ENCODE assay signal across 33 mouse cellular contexts in the genomic region with DNA sequence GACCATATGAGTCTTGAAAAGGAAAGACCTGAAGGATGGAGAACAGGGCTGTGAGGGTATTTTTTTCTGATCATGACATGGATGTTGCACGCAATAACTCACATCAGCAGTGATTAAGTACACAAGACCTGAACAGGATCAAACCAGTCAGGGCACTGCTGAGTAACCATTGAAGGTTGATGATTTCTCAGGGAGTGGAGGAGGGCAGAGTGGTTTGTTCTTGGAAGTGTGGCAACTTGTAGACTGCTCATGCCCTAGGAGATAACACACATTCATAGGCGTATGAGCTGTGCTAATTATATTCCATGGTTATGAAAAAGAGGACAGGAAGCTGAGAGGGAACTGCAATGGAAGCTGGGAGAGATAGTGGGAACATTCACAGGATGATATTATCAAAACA.
"Had no signal": no experiment of that assay in that cellular context is flagged by ENCODE, and none has a peak within 500 bp of the region (broad histone marks: within the 10 kb centered on the region; RNA-seq: fewer than 3 reads in every experiment).

No protein-coding gene starts in this region.

- H3K27ac ChIP-seq: heart, adult 2 months; heart, embryonic 10.5 days; heart, embryonic 13.5 days; heart, embryonic 15.5 days; hindbrain, embryonic 10.5 days; hindbrain, embryonic 12.5 days; hindbrain, embryonic 13.5 days; hindbrain, embryonic 14.5 days; hindbrain, embryonic 15.5 days; hindbrain, postnatal 0 days; intestine, embryonic 15.5 days; kidney, embryonic 15.5 days; kidney, postnatal 0 days; layer of hippocampus, adult 2 months had no signal

- ATAC-seq: hindbrain, embryonic 16.5 days; hindbrain, postnatal 0 days; inflammation-experienced regulatory T-cells, adult 6 months; intestine, embryonic 15.5 days had no signal

- H3K4me1 ChIP-seq: heart, embryonic 10.5 days; heart, embryonic 12.5 days; heart, embryonic 13.5 days; heart, embryonic 15.5 days; hindbrain, embryonic 12.5 days; hindbrain, embryonic 13.5 days; hindbrain, embryonic 15.5 days; intestine, embryonic 15.5 days; kidney, embryonic 15.5 days had no signal

- H3K4me2 ChIP-seq: heart, embryonic 12.5 days; heart, embryonic 13.5 days; heart, embryonic 15.5 days; hindbrain, embryonic 12.5 days; hindbrain, embryonic 13.5 days; hindbrain, embryonic 14.5 days; hindbrain, embryonic 15.5 days; intestine, embryonic 15.5 days; kidney, embryonic 15.5 days had no signal

- H3K36me3 ChIP-seq: heart, embryonic 10.5 days; heart, embryonic 12.5 days; heart, embryonic 13.5 days; heart, embryonic 15.5 days; hindbrain, embryonic 10.5 days; hindbrain, embryonic 12.5 days; hindbrain, embryonic 13.5 days; hindbrain, embryonic 15.5 days; intestine, embryonic 15.5 days; kidney, embryonic 15.5 days had no signal

- DNase-seq: heart, adult 2 months; heart, postnatal 10 days; heart, postnatal 14 days; heart, postnatal 36 days; heart, postnatal 4 days; kidney, adult 11 months; kidney, adult 18-20 months; kidney, adult 2 months; kidney, adult 8-10 months; kidney, adult 9 months; kidney, postnatal 10 days; kidney, postnatal 14 days; kidney, postnatal 25 days; kidney, postnatal 36 days; kidney, postnatal 4 days; layer of hippocampus, adult 9-11 months; layer of hippocampus, postnatal 36 days had no signal

- H3K9me3 ChIP-seq: heart, embryonic 10.5 days; heart, embryonic 12.5 days; heart, embryonic 13.5 days; heart, embryonic 15.5 days; hindbrain, embryonic 10.5 days; hindbrain, embryonic 12.5 days; hindbrain, embryonic 13.5 days; hindbrain, embryonic 15.5 days; intestine, embryonic 15.5 days; kidney, embryonic 15.5 days had no signal

- H3K4me3 ChIP-seq: heart, adult 2 months; heart, embryonic 10.5 days; heart, embryonic 12.5 days; heart, embryonic 13.5 days; heart, embryonic 15.5 days; hindbrain, embryonic 10.5 days; hindbrain, embryonic 12.5 days; hindbrain, embryonic 13.5 days; hindbrain, embryonic 15.5 days; intestine, embryonic 15.5 days; kidney, embryonic 15.5 days; layer of hippocampus, adult 2 months had no signal

- H3K9ac ChIP-seq: heart, embryonic 12.5 days; heart, embryonic 13.5 days; heart, embryonic 15.5 days; hindbrain, embryonic 12.5 days; hindbrain, embryonic 13.5 days; hindbrain, embryonic 14.5 days; hindbrain, embryonic 15.5 days; intestine, embryonic 15.5 days; kidney, embryonic 15.5 days had no signal

- H3K27me3 ChIP-seq: heart, embryonic 12.5 days; heart, embryonic 13.5 days; heart, embryonic 15.5 days; hindbrain, embryonic 12.5 days; hindbrain, embryonic 13.5 days; hindbrain, embryonic 15.5 days; intestine, embryonic 15.5 days; kidney, embryonic 15.5 days had no signal
